Mouse (Mus musculus) adrenal gland, postnatal 36 days (tissue): ENCODE measurements at regions not wholly inside any gene's neighbourhood (a gene's known extent, or its start where the extent isn't known, plus 50 kb on each side); places are given as distances from the start of the nearest gene placed in this dataset.

ENCODE experiments used
- DNase-seq, 2 experiments: peaks; one replicate each; pipeline ENCODE4 v3.0.0; 2021; ENCODE audit warnings: mixed read lengths in 1 of 2

DNA sequence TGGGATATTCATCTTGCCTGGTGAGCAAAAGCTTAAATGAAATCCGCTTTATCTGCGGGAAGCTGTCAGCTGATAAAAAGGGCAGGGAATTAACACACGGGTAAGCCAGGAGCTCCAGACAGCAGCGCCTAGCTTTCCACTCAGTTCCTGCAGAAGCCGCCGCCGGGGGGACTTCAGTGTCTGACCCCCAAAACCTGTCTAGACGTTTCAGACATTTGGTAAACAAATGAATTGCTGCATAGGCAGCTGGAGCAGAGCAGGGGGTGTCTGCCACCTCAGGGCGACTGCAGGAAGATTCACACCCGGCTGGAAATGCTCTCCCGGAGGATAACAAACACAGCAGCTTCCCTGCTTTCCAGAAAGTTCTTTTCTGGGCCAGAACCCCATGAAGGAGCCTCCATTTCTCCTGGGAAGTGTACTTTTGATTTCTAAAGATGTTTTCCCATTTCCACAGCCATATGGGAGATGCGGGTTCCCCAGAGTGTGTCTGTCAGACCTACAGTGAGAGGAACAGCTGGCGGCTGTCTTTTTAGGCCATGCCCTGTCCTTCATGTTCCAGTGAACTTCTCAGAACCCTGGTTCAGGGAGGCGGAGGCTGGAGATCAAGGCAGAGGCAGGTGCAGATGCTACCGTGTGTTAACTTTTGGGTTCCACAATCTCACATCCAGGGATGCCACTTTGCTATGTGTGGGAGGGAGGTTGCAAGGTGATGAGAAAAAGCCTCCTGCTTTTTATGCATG, 58.7 kb upstream of the Pmepa1 start:
- no peak for DNase-seq

DNA sequence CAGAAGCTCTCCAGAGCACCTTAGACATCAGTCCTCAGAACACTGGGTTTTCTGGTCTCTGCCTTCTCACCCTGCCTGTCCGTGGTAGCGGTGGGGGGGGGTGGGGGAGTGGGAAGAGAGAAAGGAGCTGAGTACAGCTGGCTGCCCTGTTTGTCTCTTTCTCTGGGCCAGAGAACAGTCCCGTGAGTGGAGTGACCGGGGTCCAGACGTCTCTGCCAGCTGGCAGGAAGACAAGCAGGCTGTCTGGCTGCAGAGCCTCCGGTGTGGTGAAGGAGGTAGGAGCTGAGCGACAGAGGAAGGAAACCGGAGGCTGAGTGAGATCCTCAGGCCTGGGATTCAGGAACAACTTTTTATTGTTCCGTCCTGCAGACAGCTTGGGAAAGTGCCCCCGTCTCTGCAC, 59.5 kb upstream of the Pmepa1 start:
- DNase-seq: peak; percentile 70 to 82

GRCm38 (mm10) chr2:173337666-173338065, 61.3 kb upstream of the Pmepa1 start:
- peak; percentile 19 to 23 for DNase-seq

DNA sequence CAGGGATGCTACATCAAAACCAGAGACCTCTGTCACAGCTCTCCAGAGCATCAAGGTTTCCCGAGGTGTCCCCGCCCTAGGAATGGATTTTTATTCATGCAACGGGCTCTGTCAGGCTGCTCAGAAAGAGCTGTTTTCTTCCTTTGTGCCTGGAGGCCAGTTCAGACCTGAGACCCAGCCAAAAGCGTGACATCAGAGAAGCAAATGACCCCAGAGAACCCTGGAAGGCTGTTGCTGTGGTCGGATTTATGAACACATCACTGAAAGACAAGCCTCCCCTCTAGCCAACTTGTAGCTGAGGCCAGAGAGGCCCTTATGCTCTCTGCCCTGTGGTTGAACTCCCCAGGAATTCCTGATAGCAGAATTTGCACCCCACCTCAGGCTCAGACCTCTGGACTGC, 62.3 kb upstream of the Pmepa1 start:
- DNase-seq: peak in 1 of 2 experiments; percentile 23

DNA sequence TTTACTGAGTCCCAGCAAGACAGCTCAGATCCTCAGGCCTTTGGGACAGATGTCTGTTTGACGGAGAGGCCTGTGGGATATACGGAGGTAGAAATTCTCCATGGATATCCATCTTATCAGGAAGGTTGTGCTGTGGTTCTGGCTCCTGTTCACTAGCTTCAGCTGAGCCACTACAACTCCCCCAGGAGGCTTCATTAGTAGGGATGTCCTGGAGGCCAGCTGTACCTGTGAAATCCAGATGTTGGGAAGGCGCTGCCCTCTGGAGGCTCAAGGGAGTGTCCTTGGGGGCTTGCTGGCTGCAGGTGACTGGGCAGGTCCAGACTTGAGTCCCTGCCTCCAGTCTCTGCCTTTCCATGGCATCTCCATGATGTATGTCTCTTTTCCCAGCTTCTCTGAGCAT, 62.9 kb upstream of the Pmepa1 start:
- no peak for DNase-seq

GRCm38 (mm10) chr2:173340044-173340601, 63.8 kb upstream of the Pmepa1 start:
- DNase-seq: no peak

GRCm38 (mm10) chr2:173342605-173343260, 66.4 kb upstream of the Pmepa1 start:
- no peak for DNase-seq

DNA sequence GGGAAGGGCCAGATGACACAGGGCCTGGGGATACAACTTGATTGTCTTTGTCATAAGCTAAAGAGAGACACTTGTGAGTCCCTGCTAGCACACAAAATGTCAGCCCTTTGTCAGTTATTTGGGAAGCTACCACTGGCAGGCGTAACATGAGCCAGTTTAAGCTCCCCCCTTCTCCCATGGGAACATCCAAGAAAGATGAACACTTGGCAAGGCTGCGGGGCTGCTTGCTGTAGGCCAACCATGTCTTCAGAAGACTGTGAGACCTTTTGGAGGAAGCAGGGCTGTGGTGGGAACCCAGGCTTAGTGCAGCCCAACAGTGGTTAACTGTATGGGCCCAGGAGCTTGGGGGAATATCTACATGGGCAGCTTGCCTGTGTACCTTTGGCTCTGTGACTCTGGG, 67.3 kb upstream of the Pmepa1 start:
- no peak for DNase-seq

- DNase-seq: no peak
Observed at GRCm38 (mm10) chr2:173344221-173344620, 67.9 kb upstream of the Pmepa1 start.

DNA sequence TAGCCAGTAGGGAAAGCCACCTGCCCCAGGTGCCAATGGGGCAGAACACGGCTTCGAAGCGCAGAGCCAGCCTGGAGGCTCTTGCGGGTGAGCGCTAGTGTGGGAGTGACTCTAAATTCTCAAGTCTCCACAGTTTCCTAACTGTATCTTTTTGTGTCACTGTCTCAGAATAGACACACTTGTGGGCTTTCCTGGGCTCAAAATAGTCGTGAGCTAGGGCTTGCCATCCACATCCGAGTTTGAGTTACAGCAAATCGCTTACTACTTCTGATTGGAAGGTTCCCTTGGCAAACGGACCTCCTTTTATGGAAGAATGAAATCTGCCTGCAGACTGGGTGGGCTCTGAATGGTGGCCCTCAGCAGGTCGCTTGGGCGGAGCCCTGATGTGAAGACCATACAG, 71.0 kb upstream of the Pmepa1 start:
- DNase-seq: no peak

GRCm38 (mm10) chr2:173348757-173349156, 72.4 kb upstream of the Pmepa1 start:
- no peak for DNase-seq

- no peak for DNase-seq
Observed at GRCm38 (mm10) chr2:173349510-173349909, 73.2 kb upstream of the Pmepa1 start.

GRCm38 (mm10) chr2:173349910-173350309, 73.6 kb upstream of the Pmepa1 start:
- DNase-seq: no peak

DNA sequence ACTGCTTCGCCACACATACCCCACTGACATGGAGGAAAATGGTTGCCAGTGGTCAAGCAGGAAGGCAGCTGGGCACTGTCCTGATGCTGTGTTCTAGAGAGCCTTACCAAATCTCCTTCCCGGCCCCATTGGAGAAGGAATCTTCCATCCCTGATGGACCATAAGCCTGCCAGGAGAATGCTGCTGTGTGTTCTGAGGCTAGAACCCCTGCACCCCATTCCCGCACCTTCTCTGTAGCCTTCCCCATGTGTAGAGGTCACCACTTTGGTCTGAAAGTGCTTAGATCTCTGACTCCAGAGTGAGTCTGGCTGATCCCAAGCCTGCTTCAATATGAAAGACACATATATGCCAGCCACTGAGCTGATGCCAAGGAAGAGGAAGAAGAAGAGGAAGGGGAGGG, 74.1 kb upstream of the Pmepa1 start:
- DNase-seq: no peak

DNA sequence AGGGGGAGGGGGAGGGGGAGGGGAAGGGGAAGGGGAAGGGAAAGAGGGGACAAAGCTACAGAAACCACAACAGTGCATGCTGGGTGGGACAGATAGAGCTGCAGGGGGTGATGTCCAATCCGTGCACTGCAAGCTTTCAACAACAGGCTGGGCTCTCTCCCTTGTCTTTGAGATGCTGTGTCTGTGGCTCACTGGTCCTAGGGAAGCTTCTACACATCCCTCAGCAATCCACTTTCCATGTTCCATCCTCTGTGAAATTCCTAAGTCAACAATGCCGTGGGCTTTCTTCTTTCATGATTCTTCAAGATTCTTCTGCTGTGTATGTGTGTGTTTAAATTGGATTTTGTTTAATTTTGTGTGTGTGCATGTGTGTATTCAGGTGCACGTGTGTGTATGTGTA, 74.5 kb upstream of the Pmepa1 start:
- no peak for DNase-seq

GRCm38 (mm10) chr2:173351831-173352755, 75.8 kb upstream of the Pmepa1 start:
- peak; percentile 21 to 59 for DNase-seq

DNA sequence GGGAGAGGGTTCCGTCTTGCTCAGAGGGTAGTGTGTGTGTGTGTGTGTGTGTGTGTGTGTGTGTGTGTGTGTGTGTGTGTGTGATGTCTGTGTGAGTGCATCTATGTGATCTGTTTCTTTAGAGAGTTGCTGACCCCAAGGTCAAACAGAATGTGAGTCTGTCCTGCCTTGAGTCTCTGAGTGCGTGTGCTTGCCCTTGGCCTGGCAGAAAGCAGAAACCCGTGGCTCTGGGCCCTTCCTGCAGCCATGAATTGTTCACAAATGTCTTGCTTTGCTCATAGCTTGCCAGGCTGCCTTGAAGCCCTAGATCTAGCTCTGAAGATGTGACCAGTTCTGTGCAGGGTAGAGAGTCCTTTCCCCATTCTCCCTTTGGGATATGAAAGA, 76.4 kb upstream of the Pmepa1 start:
- peak; percentile 16 to 40 for DNase-seq

GRCm38 (mm10) chr2:173353435-173354241, 77.3 kb upstream of the Pmepa1 start:
- DNase-seq: no peak

DNA sequence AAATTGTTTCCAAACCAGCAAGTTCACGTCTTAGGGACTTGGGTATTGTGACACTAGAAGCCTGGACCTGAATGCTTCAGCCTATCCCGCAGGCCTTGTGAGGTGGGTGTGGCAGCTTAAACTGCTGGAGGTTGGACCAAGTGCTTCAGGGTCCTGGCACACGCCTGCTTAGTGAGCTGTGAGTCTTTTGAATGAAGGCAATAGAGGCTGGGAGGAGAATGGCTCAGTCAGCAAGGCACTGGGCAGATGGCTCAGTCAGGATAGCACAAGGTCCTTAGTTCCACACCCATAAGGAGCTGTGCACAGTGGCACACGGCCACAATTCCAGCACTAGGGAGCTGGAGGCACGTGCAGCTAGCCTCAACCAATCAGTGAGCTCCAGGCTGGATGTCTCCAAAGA, 80.5 kb upstream of the Pmepa1 start:
- no peak for DNase-seq

- DNase-seq: no peak
Observed at GRCm38 (mm10) chr2:173365441-173366166, 89.3 kb upstream of the Pmepa1 start.

GRCm38 (mm10) chr2:173366734-173367133, 90.4 kb upstream of the Pmepa1 start:
- DNase-seq: no peak
